Mouse (Mus musculus) neural tube, embryonic 13.5 days (tissue): ENCODE measurements around the gene Gm2030. TPM values are rescaled to one million over a fixed set of nuclear protein-coding genes. Genes with fewer than 3 reads are reported as not detected.
"Not testable (repeated sequence)": the region's sequence is repeated elsewhere in the genome, so short reads cannot be mapped to it uniquely, and the experiment has no call there.

Experiments used
- ATAC-seq: fragments of 200-750 bp; cut with Nextera tagmentation; 2 replicates; pipeline ENCODE4 v1.8.0; 2017; ENCODE audit warnings: low read depth, mild to moderate bottlenecking, moderate TSS enrichment, moderate library complexity
- H3K27ac ChIP-seq: fragments of 300-500 bp; sonication (generic); replicated peaks from 2 replicates; pipeline ENCODE4 v1.5.1; 2015; ENCODE audit warnings: moderate library complexity, mild to moderate bottlenecking, inconsistent platforms
- H3K27me3 ChIP-seq: fragments of 300-500 bp; sonication (generic); 2 replicates; pipeline ENCODE4 v1.6.1; 2015; ENCODE audit warnings: mild to moderate bottlenecking, inconsistent platforms
- H3K36me3 ChIP-seq: fragments of 300-500 bp; sonication (generic); 2 replicates; pipeline ENCODE4 v1.6.1; 2015; ENCODE audit warnings: mild to moderate bottlenecking, inconsistent platforms
- H3K4me1 ChIP-seq: fragments of 300-500 bp; sonication (generic); replicated peaks from 2 replicates; pipeline ENCODE4 v1.6.1; 2015; ENCODE audit warnings: inconsistent platforms
- H3K4me2 ChIP-seq: fragments of 300-500 bp; sonication (generic); 2 replicates; pipeline ENCODE4 v1.6.1; 2015; ENCODE audit warnings: inconsistent platforms, mild to moderate bottlenecking, moderate library complexity
- H3K4me3 ChIP-seq: fragments of 300-500 bp; sonication (generic); 2 replicates; pipeline ENCODE4 v1.5.1; 2015; ENCODE audit warnings: mild to moderate bottlenecking, inconsistent platforms
- H3K9ac ChIP-seq: fragments of 300-500 bp; sonication (generic); 2 replicates; pipeline ENCODE4 v1.6.1; 2015; ENCODE audit warnings: moderate library complexity, mild to moderate bottlenecking, inconsistent platforms
- H3K9me3 ChIP-seq: fragments of 300-500 bp; sonication (generic); 2 replicates; pipeline ENCODE4 v1.6.1; 2016; ENCODE audit warnings: inconsistent platforms
- WGBS: fragments of 180-500 bp; shearing (Covaris S2); methylation state at CpG from one replicate; pipeline ENCODE4 v1.1.7; 2015; 5-methylcytosine and 5-hydroxymethylcytosine counted together
- polyA plus RNA-seq: library from polyadenylated mRNA; unstranded; fragments of >200 nt; fragmentation: Nextera tagmentation; extraction: Ambion mirVana; gene quantifications from 2 replicates; pipeline ENCODE4 v1.2.1, GENCODE M21; 2015

Gm2030 gene
- not detected in 2 replicates for polyA plus RNA-seq

- H3K4me1 ChIP-seq, H3K27me3 ChIP-seq, H3K9me3 ChIP-seq, ATAC-seq, H3K36me3 ChIP-seq, H3K4me3 ChIP-seq, H3K4me2 ChIP-seq, H3K9ac ChIP-seq, H3K27ac ChIP-seq: not testable (repeated sequence)
- WGBS, result 75% methylated on average over 4 of the region's 4 CpGs
Measured at GRCm38 (mm10) chrX:26309944-26310343, at the start of gene Gm2030. Gm2030 (minus strand) TSS chrX:26310044.

Other genes starting within 250 kb of the Gm2030 start
- gene Gm2012, start 78.7 kb downstream of the Gm2030 start, polyA plus RNA-seq, result not detected in 2 replicates
- gene Slx, start 235.5 kb upstream of the Gm2030 start, polyA plus RNA-seq, result not detected in 2 replicates